Mouse (Mus musculus) spleen, adult 2 months (tissue): ENCODE results near the gene Milr1. TPM values are rescaled to one million over a fixed set of nuclear protein-coding genes. Genes with fewer than 3 reads are reported as not detected.
A peak's percentile ranks its signal among the peaks of the same experiment; 100 is the strongest.
"Not testable (repeated sequence)": the region's sequence is repeated elsewhere in the genome, so short reads cannot be mapped to it uniquely, and the experiment has no call there.

ENCODE experiments used
- DNase-seq, 2 experiments: peaks; one replicate each; pipeline versions ENCODE4 v3.0.0 to v3.0.0-alpha.2; 2012 to 2021; ENCODE audit warnings: low spot score in 2 of 2, low read depth in 1 of 2
- H3K27ac ChIP-seq: fragments of 200-500 bp; 2 replicates; pipeline ENCODE4 v1.5.1; 2012; ENCODE audit warnings: low read length, inconsistent platforms; ENCODE audit not compliant: insufficient read depth
- H3K27me3 ChIP-seq: fragments of 200-500 bp; 2 replicates; pipeline ENCODE4 v1.6.1; 2012; ENCODE audit warnings: mild to moderate bottlenecking, moderate library complexity, low read length, inconsistent platforms; ENCODE audit not compliant: control insufficient read depth, insufficient read depth
- H3K36me3 ChIP-seq: fragments of 200-500 bp; 2 replicates; pipeline ENCODE4 v1.6.1; 2012; ENCODE audit warnings: mild to moderate bottlenecking, low read length, inconsistent platforms; ENCODE audit not compliant: control insufficient read depth, insufficient read depth
- H3K4me1 ChIP-seq: fragments of 200-500 bp; 2 replicates; pipeline ENCODE4 v1.6.1; 2011; ENCODE audit warnings: inconsistent platforms; ENCODE audit not compliant: control insufficient read depth, insufficient read depth, insufficient read length
- H3K4me3 ChIP-seq: fragments of 200-500 bp; 2 replicates; pipeline ENCODE4 v1.5.1; 2011; ENCODE audit warnings: mild to moderate bottlenecking, inconsistent platforms; ENCODE audit not compliant: insufficient read depth, insufficient read length; ENCODE audit errors: extremely low read depth
- CTCF ChIP-seq: fragments of 200-500 bp; IDR thresholded peaks from 2 replicates; pipeline ENCODE4 v1.5.1; 2011; ENCODE audit warnings: mild to moderate bottlenecking, inconsistent platforms; ENCODE audit not compliant: insufficient read depth, insufficient read length, insufficient replicate concordance; ENCODE audit errors: extremely low read depth
- POLR2A ChIP-seq: fragments of 200-500 bp; IDR thresholded peaks from 2 replicates; pipeline ENCODE4 v1.6.1; 2011; ENCODE audit warnings: low read depth, low read length, inconsistent platforms
- WGBS: fragments of 180-500 bp; shearing (Covaris S2); methylation state at CpG from one replicate; pipeline ENCODE4 v1.1.7; 2018; 5-methylcytosine and 5-hydroxymethylcytosine counted together
- polyA plus RNA-seq: library from polyadenylated mRNA; depleted of rRNA; stranded (reverse); fragments of >200 nt; gene quantifications from 2 replicates; pipeline ENCODE4 v1.2.3, GENCODE M21; 2012

The Milr1 gene
- polyA plus RNA-seq, 1 experiment: 4.2 TPM

DNA sequence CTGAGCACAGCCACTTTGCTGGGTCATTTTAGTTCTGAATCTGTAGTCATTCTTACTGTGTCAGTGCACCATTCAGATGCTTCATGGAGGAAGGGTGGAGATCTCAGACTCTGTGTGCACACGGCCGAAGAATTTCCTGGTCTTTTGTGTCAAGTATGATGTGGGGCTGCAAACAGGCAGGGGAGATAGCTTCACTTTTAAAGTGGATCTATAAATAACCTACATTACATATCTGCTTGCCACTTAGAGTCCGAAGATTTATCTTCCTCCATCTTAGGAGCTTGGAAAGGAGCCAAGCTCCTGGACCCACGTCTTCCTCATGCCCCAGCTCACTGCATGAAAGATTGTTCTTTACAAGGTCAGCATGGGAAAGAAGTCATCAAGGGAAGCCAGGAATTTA lies 20.3 kb upstream of the Milr1 start:
- DNase-seq: no peak
- WGBS: 79% methylated on average over 4 of the region's 4 CpGs
- Histone ChIP-seq H3K4me3 (no peak overlapping the region), H3K4me1 (no peaks in the 10 kb centered on the region), H3K36me3 (peaks cover 17% of the 10 kb centered on the region), H3K27ac (no peak overlapping the region), H3K27me3 (no peaks in the 10 kb centered on the region)
- TF ChIP-seq POLR2A: no peak
- TF ChIP-seq CTCF: no peak

DNA sequence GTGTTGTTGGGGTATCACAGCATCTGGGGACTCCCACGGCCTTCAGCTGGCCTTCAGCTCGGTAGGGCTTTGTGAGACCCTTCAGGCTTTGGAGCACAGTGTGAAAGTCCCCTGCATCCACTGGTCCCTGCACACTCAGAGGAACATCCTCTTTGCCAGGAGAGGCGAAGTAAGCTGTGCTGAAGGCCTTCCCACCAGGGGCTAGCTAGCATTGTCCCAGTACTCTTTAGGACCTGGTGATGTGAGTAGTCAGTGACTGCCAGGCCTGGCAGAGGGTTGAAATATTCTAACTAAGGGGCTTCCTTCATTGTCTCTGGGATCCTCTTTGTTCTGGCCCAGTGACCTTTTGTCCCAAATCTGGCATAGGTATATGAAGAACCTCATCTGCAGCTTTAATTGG lies 14.4 kb upstream of the Milr1 start:
- Histone ChIP-seq H3K27me3 (no peaks in the 10 kb centered on the region), H3K4me1 (peaks cover 2% of the 10 kb centered on the region; the same call in 1 of the 2 replicates), H3K4me3 (no peak overlapping the region), H3K27ac (peak overlapping the region; percentile 40), H3K36me3 (peaks cover 8% of the 10 kb centered on the region)
- 79% methylated on average over 3 of the region's 3 CpGs for WGBS
- no peak for TF ChIP-seq POLR2A
- no peak for TF ChIP-seq CTCF
- DNase-seq: no peak

DNA sequence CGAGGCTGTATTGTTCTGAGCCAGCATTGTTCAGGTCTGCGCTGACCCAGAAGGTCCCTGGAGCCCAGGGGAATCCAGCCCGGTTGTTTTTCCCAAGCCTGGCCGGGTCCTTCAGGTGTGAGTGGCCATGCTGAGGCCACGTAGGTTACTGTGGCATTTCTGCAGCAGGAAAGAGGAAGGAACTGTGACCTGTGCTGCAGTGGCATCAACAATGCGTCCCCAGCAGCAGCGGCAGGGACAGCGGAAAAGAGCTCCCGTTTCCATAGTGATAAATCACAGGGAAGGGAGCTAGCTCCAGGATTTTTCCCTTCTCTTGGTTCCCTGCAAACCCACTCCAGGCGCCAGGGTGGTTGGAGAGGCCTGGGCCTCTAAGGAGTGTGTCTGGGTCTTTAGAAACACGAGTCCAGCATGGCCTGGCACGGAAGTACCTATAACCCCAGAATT lies 13.8 kb upstream of the Milr1 start:
- Histone ChIP-seq H3K4me3 (no peak overlapping the region), H3K4me1 (peaks cover 2% of the 10 kb centered on the region; the same call in 1 of the 2 replicates), H3K27me3 (no peaks in the 10 kb centered on the region), H3K27ac (peak overlapping the region; percentile 40), H3K36me3 (peaks cover 8% of the 10 kb centered on the region)
- WGBS: 64% methylated on average over 12 of the region's 12 CpGs
- DNase-seq: no peak
- no peak for TF ChIP-seq POLR2A
- TF ChIP-seq CTCF: no peak

DNA sequence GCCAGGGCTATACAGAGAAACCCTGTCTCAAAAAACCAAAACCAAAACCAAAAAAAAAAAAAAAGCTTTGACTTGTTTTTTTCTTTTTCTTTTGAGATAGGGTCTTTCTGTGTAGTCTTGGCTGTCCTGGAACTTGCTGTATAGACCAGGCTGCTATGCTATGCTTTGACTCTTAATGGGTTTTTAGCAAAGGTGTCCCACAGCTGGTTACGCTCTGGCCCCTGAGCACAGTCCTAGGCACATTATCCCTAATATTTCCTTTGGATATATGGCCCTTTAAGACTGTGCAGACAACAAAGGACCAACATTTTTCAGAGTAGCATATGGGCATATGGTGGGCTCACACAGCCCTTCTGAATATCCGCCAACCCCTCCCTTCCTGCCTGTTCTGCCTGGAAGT lies 11.9 kb upstream of the Milr1 start:
- WGBS: 97% methylated on average over 2 of the region's 2 CpGs
- Histone ChIP-seq H3K4me3 (no peak overlapping the region), H3K4me1 (peaks cover 2% of the 10 kb centered on the region; the same call in 1 of the 2 replicates), H3K27ac (no peak overlapping the region), H3K27me3 (no peaks in the 10 kb centered on the region), H3K36me3 (peaks cover 7% of the 10 kb centered on the region)
- no peak for TF ChIP-seq POLR2A
- no peak for TF ChIP-seq CTCF
- DNase-seq: no peak

DNA sequence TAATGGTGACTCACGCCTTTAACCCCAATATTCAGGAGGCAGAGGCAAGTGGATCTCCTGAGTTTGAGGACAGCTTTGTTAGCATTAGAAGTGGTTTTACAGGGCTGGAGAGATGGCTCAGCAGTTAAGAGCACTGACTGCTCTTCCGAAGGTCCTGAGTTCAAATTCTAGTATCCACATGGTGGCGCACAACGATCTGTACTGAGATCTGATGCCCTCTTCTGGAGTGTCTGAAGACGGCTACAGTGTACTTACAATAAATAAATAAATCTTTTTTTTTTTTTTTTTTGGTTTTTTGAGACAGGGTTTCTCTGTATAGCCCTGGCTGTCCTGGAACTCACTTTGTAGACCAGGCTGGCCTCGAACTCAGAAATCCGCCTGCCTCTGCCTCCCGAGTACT lies 10.3 kb upstream of the Milr1 start:
- not testable (repeated sequence) for H3K27ac ChIP-seq, H3K4me1 ChIP-seq, DNase-seq, H3K4me3 ChIP-seq, H3K27me3 ChIP-seq, H3K36me3 ChIP-seq
- 86% methylated on average over 5 of the region's 8 CpGs for WGBS

DNA sequence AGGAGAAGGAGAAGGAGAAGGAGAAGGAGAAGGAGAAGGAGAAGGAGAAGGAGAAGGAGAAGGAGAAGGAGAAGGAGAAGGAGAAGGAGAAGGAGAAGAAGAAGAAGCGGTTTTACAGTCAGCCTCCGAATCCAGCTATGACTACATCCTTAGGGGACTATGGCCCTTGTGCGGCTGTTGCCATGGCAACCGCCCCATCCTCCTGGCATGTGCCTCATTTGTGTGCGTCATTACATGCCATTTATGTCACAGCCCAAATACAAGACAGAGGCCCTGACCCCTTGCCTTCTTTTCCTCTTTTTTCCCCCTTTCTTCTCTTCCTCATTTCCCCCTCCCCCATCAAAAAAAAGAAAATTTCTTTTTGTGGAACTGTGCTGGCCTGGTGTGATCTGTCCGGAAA lies 9.8 kb upstream of the Milr1 start:
- no peak for TF ChIP-seq CTCF
- TF ChIP-seq POLR2A: no peak
- Histone ChIP-seq H3K4me1 (peaks cover 4% of the 10 kb centered on the region; the same call in 1 of the 2 replicates), H3K27me3 (no peaks in the 10 kb centered on the region), H3K4me3 (no peak overlapping the region), H3K36me3 (peaks cover 8% of the 10 kb centered on the region), H3K27ac (no peak overlapping the region)
- WGBS: 76% methylated on average over 6 of the region's 6 CpGs
- DNase-seq: no peak

DNA sequence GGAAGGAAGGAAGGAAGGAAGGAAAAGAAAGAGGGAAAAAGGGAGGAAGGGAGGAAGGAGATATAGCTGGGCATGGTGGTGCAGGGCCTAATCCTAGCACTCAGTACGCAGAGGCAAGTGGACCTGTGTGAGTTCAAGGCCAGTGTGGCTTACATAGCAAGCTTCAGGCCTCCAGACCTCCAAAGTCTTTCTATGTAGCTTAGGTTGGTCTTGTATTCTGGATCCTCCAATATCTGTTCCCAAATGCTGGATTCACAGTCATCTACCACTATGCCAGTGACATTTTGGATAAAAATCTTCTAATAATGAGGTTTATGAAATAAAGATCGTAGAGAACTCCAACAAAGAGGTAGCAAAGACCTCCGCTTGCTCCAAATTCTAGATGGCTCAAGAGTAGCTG lies 9.2 kb upstream of the Milr1 start:
- Histone ChIP-seq H3K27me3 (no peaks in the 10 kb centered on the region), H3K4me1 (peaks cover 4% of the 10 kb centered on the region; the same call in 1 of the 2 replicates), H3K36me3 (peaks cover 8% of the 10 kb centered on the region), H3K4me3 (no peak overlapping the region), H3K27ac (no peak overlapping the region)
- TF ChIP-seq CTCF (no peak), POLR2A (no peak)
- DNase-seq: no peak
- WGBS: 93% methylated on average over 3 of the region's 3 CpGs
